Mouse (Mus musculus): ENCODE measurements at regions not wholly inside any gene's neighbourhood (a gene's known extent, or its start where the extent isn't known, plus 50 kb on each side); places are given as distances from the start of the nearest gene placed in this dataset.
A peak's percentile ranks its signal among the peaks of the same experiment; 100 is the strongest.

DNA sequence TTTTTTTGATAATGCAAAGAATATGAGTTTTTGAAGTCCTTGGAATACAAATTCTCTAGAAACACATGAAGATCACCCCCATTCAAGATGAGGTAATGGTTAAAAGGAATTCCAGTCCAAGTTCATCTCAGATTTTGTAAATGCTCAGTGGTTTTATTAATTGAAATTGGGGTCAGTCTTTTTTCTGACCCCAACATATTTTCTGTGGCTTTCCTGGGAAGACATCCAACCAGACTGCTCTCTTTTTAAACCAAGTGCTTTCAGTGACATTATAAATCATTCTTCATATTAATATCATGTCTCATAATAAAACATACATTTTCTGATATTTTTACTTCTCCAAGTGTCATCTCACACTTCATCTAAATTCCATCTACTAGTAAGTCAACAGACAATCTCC lies 725.0 kb upstream of the Kirrel3 start:
- no peak for TF ChIP-seq CTCF (IDR thresholded peaks at IDR 0.05)
- Histone ChIP-seq H3K27ac (ENCODE audit: low read depth, low read length) (no peak overlapping the region), H3K27me3 (ENCODE audit: insufficient read depth, low read length) (no peaks in the 10 kb centered on the region), H3K4me3 (ENCODE audit: low read depth, low read length) (no peak overlapping the region), H3K4me1 (ENCODE audit: insufficient read depth, low read length) (no peaks in the 10 kb centered on the region), H3K4me2 (ENCODE audit: low read depth, low read length, poor library complexity, severe bottlenecking) (no peak overlapping the region), H3K9ac (replicated peaks; ENCODE audit: low read length, poor library complexity, severe bottlenecking) (no peak overlapping the region), H3K36me3 (ENCODE audit: insufficient read depth, low read length) (no peaks in the 10 kb centered on the region), H3K9me3 (ENCODE audit: low read length) (no peaks in the 10 kb centered on the region)
- ATAC-seq (ENCODE audit: low FRiP score), result no peak
- DNase-seq (ENCODE audit: low spot score), result no peak

DNA sequence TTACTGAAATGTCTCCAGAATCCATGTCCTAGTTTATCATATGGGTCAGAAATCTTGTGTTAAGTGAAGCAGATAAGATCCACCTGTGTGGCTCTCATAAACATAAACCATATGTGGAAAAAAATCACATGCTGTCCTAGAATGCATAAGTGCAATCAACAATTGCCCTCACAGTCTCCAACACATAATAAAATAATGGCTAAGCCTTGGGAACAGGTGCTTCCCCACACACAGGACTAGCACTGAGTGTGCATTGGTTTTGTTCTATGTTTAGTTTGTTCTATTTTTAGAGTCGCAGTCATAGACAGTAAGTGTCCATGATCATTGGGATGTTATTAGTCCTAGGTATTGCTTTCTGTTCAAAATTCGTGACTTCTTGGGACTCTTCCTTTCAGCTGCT lies 719.5 kb upstream of the Kirrel3 start:
- ATAC-seq (ENCODE audit: low FRiP score), result no peak

DNA sequence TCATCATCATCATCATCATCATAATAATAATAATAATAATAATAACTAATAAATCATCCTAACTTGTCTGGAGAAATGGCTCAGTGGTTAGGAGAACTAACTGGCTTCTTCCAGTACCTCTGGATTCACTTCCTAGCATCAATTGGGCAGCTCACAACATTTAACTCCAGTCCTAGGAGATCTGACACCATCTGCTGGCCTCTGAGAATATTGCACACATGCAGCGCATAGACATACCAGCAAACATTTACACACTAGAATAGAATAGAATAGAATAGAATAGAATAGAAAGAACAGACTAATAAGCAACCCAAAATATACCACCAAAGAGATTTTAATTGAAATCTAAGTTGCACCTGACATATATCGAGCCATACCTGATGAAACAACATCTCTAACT lies 715.9 kb upstream of the Kirrel3 start:
- Histone ChIP-seq H3K27me3 (ENCODE audit: insufficient read depth, low read length) (no peaks in the 10 kb centered on the region), H3K4me2 (ENCODE audit: low read depth, low read length, poor library complexity, severe bottlenecking) (no peak overlapping the region), H3K36me3 (ENCODE audit: insufficient read depth, low read length) (no peaks in the 10 kb centered on the region), H3K4me3 (ENCODE audit: low read depth, low read length) (no peak overlapping the region), H3K27ac (ENCODE audit: low read depth, low read length) (no peak overlapping the region), H3K9ac (replicated peaks; ENCODE audit: low read length, poor library complexity, severe bottlenecking) (no peak overlapping the region), H3K9me3 (ENCODE audit: low read length) (no peaks in the 10 kb centered on the region), H3K4me1 (ENCODE audit: insufficient read depth, low read length) (no peaks in the 10 kb centered on the region)
- WGBS, result 92% methylated on average over 2 of the region's 2 CpGs
- no peak for DNase-seq (ENCODE audit: low spot score)
- no peak for ATAC-seq (ENCODE audit: low FRiP score)
- TF ChIP-seq CTCF (IDR thresholded peaks at IDR 0.05), result peak; percentile 25; the same call in 1 of the 2 replicates

More for the DNA sequence above, 719.5 kb upstream of the Kirrel3 start:
- H3K9ac ChIP-seq (replicated peaks; ENCODE audit: low read length, poor library complexity, severe bottlenecking), result no peak overlapping the region
- no peak overlapping the region for H3K27ac ChIP-seq (ENCODE audit: low read depth, low read length)
- TF ChIP-seq CTCF (IDR thresholded peaks at IDR 0.05), result no peak
- WGBS, result 88% methylated on average over 2 of the region's 2 CpGs
- no peaks in the 10 kb centered on the region for H3K9me3 ChIP-seq (ENCODE audit: low read length)
- no peak for DNase-seq (ENCODE audit: low spot score)
- no peaks in the 10 kb centered on the region for H3K4me1 ChIP-seq (ENCODE audit: insufficient read depth, low read length)
- H3K4me3 ChIP-seq (ENCODE audit: low read depth, low read length), result no peak overlapping the region
- no peaks in the 10 kb centered on the region for H3K36me3 ChIP-seq (ENCODE audit: insufficient read depth, low read length)
- H3K27me3 ChIP-seq (ENCODE audit: insufficient read depth, low read length), result no peaks in the 10 kb centered on the region
- H3K4me2 ChIP-seq (ENCODE audit: low read depth, low read length, poor library complexity, severe bottlenecking), result no peak overlapping the region

DNA sequence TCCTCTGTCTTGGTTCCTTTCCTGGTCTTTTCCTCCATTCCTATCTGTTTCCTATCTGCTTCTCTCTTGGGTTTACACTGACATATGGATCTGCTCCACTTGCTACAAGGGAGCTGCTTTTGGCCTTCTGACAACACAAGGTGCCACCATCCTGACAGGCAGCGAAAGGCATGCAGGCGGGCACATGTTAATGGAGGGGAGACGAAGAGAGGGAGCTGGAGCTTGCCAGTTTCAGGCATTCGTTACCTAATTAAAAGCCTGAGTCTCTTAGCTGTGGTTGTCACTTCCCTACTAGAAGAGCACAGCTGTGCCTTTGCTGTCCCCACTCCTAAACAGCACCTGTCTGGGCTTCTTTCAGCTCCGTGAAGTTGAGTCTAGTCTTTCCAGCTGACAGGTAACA lies 711.5 kb upstream of the Kirrel3 start:
- no peaks in the 10 kb centered on the region for H3K4me1 ChIP-seq (ENCODE audit: insufficient read depth, low read length)
- H3K9ac ChIP-seq (replicated peaks; ENCODE audit: low read length, poor library complexity, severe bottlenecking), result no peak overlapping the region
- no peak for TF ChIP-seq CTCF (IDR thresholded peaks at IDR 0.05)
- no peak for ATAC-seq (ENCODE audit: low FRiP score)
- H3K36me3 ChIP-seq (ENCODE audit: insufficient read depth, low read length), result no peaks in the 10 kb centered on the region
- no peaks in the 10 kb centered on the region for H3K27me3 ChIP-seq (ENCODE audit: insufficient read depth, low read length)
- no peak overlapping the region for H3K4me2 ChIP-seq (ENCODE audit: low read depth, low read length, poor library complexity, severe bottlenecking)
- no peaks in the 10 kb centered on the region for H3K9me3 ChIP-seq (ENCODE audit: low read length)
- no peak overlapping the region for H3K27ac ChIP-seq (ENCODE audit: low read depth, low read length)
- DNase-seq (ENCODE audit: low spot score), result peak; percentile 7
- H3K4me3 ChIP-seq (ENCODE audit: low read depth, low read length), result no peak overlapping the region
- WGBS, result 68% methylated on average over 5 of the region's 5 CpGs

DNA sequence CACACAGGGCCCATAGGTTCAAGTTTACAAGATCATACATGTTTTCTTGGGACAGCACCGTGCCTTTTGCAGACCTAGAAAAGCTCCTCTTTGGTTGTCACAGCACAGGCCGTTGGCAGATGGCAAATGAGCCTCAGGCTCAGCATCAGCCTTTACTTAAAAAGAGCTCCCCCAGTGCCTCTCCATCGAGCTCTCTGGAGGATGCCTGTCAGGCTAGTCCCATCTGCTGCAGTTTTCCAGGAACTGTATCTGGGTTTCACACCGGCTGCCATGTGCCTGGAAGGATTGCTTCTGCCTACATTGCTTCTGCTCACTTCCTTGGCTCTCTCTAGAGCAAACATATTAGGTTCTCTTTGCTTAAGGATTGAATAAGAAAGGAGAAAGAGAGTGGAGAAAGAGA lies 695.1 kb upstream of the Kirrel3 start:
- no peak overlapping the region for H3K4me2 ChIP-seq (ENCODE audit: low read depth, low read length, poor library complexity, severe bottlenecking)
- WGBS, result 63% methylated on average over 4 of the region's 4 CpGs

DNA sequence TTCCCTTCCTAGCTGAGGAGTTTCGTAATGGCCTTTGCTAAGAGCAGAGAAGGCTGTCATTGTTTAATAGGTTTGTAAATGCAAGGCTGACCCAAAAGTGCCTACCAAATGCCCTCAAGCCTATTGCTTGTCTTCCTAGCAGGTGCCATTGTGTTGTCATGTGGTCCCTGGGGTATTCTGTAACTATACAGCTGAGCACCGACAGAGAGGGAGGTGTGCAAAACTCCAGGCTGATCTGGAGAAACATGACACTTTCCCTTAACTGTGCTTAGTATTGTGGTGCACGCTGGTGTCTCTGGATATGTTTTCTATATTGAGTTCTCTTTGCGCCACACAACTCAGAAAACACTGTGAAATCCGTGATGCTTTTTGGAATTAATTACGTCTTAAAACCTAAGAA lies 685.4 kb upstream of the Kirrel3 start:
- no peaks in the 10 kb centered on the region for H3K4me1 ChIP-seq (ENCODE audit: insufficient read depth, low read length)
- H3K27me3 ChIP-seq (ENCODE audit: insufficient read depth, low read length), result no peaks in the 10 kb centered on the region
- H3K36me3 ChIP-seq (ENCODE audit: insufficient read depth, low read length), result no peaks in the 10 kb centered on the region
- DNase-seq (ENCODE audit: low spot score), result peak; percentile 3
- H3K4me2 ChIP-seq (ENCODE audit: low read depth, low read length, poor library complexity, severe bottlenecking), result no peak overlapping the region
- no peak for TF ChIP-seq CTCF (IDR thresholded peaks at IDR 0.05)
- no peaks in the 10 kb centered on the region for H3K9me3 ChIP-seq (ENCODE audit: low read length)
- no peak for ATAC-seq (ENCODE audit: low FRiP score)
- no peak overlapping the region for H3K27ac ChIP-seq (ENCODE audit: low read depth, low read length)
- H3K9ac ChIP-seq (replicated peaks; ENCODE audit: low read length, poor library complexity, severe bottlenecking), result no peak overlapping the region
- 72% methylated on average over 6 of the region's 6 CpGs for WGBS
- H3K4me3 ChIP-seq (ENCODE audit: low read depth, low read length), result no peak overlapping the region

More for the DNA sequence above, 695.1 kb upstream of the Kirrel3 start:
- peak; percentile 53 for DNase-seq (ENCODE audit: low spot score)
- TF ChIP-seq CTCF (IDR thresholded peaks at IDR 0.05), result no peak
- Histone ChIP-seq H3K27me3 (ENCODE audit: insufficient read depth, low read length) (no peaks in the 10 kb centered on the region), H3K36me3 (ENCODE audit: insufficient read depth, low read length) (no peaks in the 10 kb centered on the region), H3K27ac (ENCODE audit: low read depth, low read length) (no peak overlapping the region), H3K4me3 (ENCODE audit: low read depth, low read length) (no peak overlapping the region), H3K4me1 (ENCODE audit: insufficient read depth, low read length) (no peaks in the 10 kb centered on the region), H3K9me3 (ENCODE audit: low read length) (no peaks in the 10 kb centered on the region), H3K9ac (replicated peaks; ENCODE audit: low read length, poor library complexity, severe bottlenecking) (no peak overlapping the region)
- no peak for ATAC-seq (ENCODE audit: low FRiP score)
